Mouse (Mus musculus): ENCODE results near the gene Ankrd13d. TPM values are rescaled to one million over a fixed set of nuclear protein-coding genes. Genes with fewer than 3 reads are reported as not detected.

The Ankrd13d gene
- polyA plus RNA-seq (2011; ENCODE audit: insufficient read length, low read depth, missing spikeins) = 5.7 and 7.3 TPM in 2 replicates

DNA sequence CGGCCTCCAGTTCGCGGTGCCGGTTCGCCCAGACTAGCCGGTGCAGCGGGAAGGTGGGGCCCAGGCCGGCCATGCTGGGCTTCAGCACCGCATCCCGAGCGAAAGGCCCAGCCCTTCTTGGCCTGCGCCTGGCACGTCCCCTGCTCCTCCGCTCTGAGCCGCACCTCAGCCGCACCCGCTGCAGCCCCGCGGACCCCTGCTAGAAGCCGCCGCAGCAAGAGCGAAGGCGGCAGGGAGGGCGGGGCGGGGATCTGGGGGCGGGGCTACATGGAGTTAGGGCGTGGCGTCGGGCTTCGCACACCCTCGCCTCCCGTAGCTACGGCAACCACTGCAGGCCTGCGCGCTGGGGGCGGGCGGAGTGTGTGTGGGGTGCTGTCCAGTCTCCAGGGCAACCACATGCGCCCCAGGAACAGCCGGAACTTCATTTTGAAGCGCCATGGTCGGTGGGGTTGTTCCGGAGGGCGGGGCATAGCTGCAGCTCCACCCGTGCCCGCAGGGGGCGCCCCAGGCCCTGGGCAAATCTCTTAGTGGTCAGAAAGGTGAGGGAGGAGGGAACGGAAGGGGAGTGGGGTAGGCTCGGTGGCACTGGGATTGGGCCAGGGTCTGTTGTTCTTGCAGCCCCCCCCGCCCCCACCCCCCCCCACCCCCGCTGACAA lies at the start of gene Ankrd13d:
TSS of gene Ankrd13d (minus strand) at position 240 of the 656 bp plus-strand sequence.
- no peaks in the 10 kb centered on the region for H3K4me1 ChIP-seq (ENCODE audit: control insufficient read depth, insufficient read depth, low read length)
- H3K27ac ChIP-seq (ENCODE audit: insufficient read depth, low read length) = no peak within 1 kb of the TSS
- peak within 1 kb of the TSS; percentile 43 for H3K4me3 ChIP-seq (ENCODE audit: insufficient read depth, low read length)
- TF ChIP-seq POLR2A (IDR thresholded peaks at IDR 0.05; ENCODE audit: low read depth, low read length) (peak; percentile 63), CTCF (IDR thresholded peaks at IDR 0.05; ENCODE audit: borderline replicate concordance, insufficient read depth, low read length) (0 out of 2 replicates have a peak, but pooled peaks have one; percentile 34)

DNA sequence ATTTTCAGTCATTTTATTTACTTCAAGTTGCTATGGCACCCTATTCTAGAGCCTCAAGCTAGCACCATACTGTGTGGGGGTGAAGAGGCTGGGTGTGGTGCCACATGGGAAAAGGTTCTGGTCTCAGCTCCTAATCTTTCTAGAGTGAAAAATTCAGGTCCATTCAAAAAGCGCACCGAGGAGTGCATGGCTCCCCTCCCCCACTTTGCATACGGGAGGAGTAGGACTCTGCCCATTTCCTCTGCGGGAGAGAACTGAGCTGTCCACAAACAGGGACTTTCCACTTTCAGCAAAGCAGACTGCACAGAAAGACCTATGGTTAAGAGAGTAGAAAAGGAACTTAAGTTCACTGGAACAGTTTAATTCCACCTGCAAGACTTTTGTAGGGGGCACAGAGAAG lies 49.7 kb upstream of the Ankrd13d start:
- Histone ChIP-seq H3K27ac (ENCODE audit: insufficient read depth, low read length) (peak overlapping the region; percentile 89), H3K4me3 (ENCODE audit: insufficient read depth, low read length) (peak overlapping the region; percentile 86), H3K4me1 (ENCODE audit: control insufficient read depth, insufficient read depth, low read length) (peaks cover 12% of the 10 kb centered on the region)
- TF ChIP-seq CTCF (IDR thresholded peaks at IDR 0.05; ENCODE audit: borderline replicate concordance, insufficient read depth, low read length) (no peak), POLR2A (IDR thresholded peaks at IDR 0.05; ENCODE audit: low read depth, low read length) (peak; percentile 46; the same call in 1 of the 2 replicates)

DNA sequence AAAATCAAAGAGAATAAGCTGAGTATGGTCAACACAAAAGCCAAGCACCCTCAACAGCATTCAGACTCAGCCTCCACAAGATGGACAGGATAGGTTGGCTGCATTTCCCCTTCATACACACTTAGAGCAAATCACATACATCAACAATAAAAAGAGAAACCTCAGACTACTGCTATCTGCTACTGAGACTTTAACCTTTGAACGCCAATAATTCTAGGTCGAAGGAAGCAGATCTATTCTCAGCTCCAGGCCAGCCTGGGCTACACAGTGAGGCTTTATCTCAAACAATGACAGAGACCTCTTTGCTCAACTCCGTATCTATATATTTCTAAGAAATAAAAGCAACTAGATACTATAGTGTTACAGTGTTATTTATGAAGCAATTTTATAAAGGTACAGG lies 48.3 kb upstream of the Ankrd13d start:
- H3K4me1 ChIP-seq (ENCODE audit: control insufficient read depth, insufficient read depth, low read length) = peaks cover 12% of the 10 kb centered on the region
- peak overlapping the region; percentile 50; the same call in 1 of the 2 replicates for H3K4me3 ChIP-seq (ENCODE audit: insufficient read depth, low read length)
- TF ChIP-seq CTCF (IDR thresholded peaks at IDR 0.05; ENCODE audit: borderline replicate concordance, insufficient read depth, low read length) (no peak), POLR2A (IDR thresholded peaks at IDR 0.05; ENCODE audit: low read depth, low read length) (no peak)
- no peak overlapping the region for H3K27ac ChIP-seq (ENCODE audit: insufficient read depth, low read length)

DNA sequence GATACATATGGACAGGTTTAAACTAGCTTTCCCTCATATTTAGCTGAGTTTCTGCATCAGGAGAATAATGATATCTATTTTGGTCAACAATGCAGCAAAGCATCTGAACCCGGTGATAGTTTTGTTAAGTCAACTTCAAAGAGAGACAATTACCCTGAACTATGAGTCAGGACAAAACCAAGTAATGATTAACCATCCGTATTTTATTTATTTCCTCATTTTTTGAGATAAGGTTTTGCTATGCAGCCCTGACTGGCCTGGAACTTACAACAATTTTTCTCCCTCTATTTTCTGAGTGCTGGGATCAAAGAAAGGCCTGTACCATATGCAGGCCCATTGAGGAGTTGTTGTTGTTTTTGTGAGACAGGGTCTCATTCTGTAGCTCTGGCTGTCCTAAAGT lies 47.7 kb upstream of the Ankrd13d start:
- H3K4me3 ChIP-seq (ENCODE audit: insufficient read depth, low read length) = no peak overlapping the region
- peaks cover 12% of the 10 kb centered on the region for H3K4me1 ChIP-seq (ENCODE audit: control insufficient read depth, insufficient read depth, low read length)
- H3K27ac ChIP-seq (ENCODE audit: insufficient read depth, low read length) = no peak overlapping the region
- TF ChIP-seq CTCF (IDR thresholded peaks at IDR 0.05; ENCODE audit: borderline replicate concordance, insufficient read depth, low read length) (no peak), POLR2A (IDR thresholded peaks at IDR 0.05; ENCODE audit: low read depth, low read length) (no peak)

DNA sequence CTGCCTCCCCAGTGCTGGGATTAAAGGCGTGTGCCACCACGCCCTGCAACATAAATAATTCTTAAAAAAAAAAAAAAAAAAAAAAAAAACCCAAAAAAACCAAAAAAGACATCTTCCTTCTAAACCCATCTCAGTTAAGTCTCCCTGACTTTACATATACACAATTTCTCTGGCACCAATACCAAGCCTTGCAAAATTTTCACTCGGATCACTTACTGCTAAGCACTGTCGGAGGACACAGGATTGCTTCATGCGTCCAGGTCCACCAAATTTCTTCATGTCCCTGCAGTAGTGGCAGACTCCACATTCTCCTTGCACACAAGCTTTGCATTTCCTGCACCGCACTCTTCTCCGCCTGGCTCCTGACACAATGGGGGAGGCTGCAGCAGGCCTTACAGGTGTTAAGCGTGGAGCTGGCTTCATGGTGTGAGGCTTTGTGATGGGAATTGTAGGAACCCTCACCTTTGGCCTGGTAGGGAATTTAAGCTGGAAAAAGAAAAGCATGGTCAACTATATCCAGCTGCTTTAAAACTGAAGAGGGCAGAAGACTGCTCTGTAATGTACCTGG lies 45.9 kb upstream of the Ankrd13d start:
- TF ChIP-seq POLR2A (IDR thresholded peaks at IDR 0.05; ENCODE audit: low read depth, low read length) = no peak
- TF ChIP-seq CTCF (IDR thresholded peaks at IDR 0.05; ENCODE audit: borderline replicate concordance, insufficient read depth, low read length) = no peak
- no peak overlapping the region for H3K4me3 ChIP-seq (ENCODE audit: insufficient read depth, low read length)

DNA sequence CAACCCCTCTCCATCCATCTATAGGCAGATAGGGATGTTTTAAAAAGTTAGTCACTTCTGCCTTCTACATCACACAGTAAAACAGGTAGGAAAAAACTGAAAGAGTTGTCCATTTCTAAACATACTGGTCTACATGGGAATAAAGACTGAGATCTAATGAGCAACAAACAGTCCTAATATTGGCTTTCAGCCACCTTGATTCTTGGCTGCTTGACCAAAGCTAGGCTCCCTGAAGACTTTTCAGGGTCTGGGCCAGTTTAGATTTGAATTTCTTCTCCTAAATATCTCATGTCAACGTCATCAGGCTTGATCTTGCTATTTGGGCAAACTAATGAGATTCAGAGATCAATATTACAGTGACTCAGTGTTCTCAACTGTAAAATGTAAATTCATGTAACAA lies 43.9 kb upstream of the Ankrd13d start:
- peaks cover 6% of the 10 kb centered on the region; the same call in 1 of the 2 replicates for H3K4me1 ChIP-seq (ENCODE audit: control insufficient read depth, insufficient read depth, low read length)
- no peak for TF ChIP-seq POLR2A (IDR thresholded peaks at IDR 0.05; ENCODE audit: low read depth, low read length)
- TF ChIP-seq CTCF (IDR thresholded peaks at IDR 0.05; ENCODE audit: borderline replicate concordance, insufficient read depth, low read length) = no peak
- H3K4me3 ChIP-seq (ENCODE audit: insufficient read depth, low read length) = no peak overlapping the region
- no peak overlapping the region for H3K27ac ChIP-seq (ENCODE audit: insufficient read depth, low read length)

More for the DNA sequence above, 45.9 kb upstream of the Ankrd13d start:
- Histone ChIP-seq H3K4me1 (ENCODE audit: control insufficient read depth, insufficient read depth, low read length) (peaks cover 6% of the 10 kb centered on the region; the same call in 1 of the 2 replicates), H3K27ac (ENCODE audit: insufficient read depth, low read length) (no peak overlapping the region)

DNA sequence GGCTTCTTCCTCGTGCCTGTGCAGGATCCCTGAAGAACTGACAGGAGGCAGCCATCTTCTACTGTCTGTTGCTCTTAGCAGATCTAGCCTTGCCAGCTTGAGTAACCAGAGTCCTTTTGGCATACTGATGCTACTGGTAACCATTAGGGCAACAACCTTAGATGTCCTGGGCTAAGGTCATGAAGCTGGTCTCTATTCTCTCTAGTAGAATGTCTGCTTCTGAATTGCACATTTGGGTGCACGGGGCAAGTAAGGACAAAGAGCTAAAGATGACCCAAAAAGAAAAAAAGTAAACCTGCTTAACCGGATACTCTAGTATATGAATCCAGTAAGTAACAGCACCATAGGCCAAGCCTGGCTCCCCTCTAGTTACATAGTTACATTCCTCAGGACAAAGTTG lies 43.2 kb upstream of the Ankrd13d start:
- TF ChIP-seq CTCF (IDR thresholded peaks at IDR 0.05; ENCODE audit: borderline replicate concordance, insufficient read depth, low read length) (no peak), POLR2A (IDR thresholded peaks at IDR 0.05; ENCODE audit: low read depth, low read length) (no peak)
- H3K4me1 ChIP-seq (ENCODE audit: control insufficient read depth, insufficient read depth, low read length) = peaks cover 3% of the 10 kb centered on the region; the same call in 1 of the 2 replicates
- no peak overlapping the region for H3K27ac ChIP-seq (ENCODE audit: insufficient read depth, low read length)
- H3K4me3 ChIP-seq (ENCODE audit: insufficient read depth, low read length) = no peak overlapping the region

DNA sequence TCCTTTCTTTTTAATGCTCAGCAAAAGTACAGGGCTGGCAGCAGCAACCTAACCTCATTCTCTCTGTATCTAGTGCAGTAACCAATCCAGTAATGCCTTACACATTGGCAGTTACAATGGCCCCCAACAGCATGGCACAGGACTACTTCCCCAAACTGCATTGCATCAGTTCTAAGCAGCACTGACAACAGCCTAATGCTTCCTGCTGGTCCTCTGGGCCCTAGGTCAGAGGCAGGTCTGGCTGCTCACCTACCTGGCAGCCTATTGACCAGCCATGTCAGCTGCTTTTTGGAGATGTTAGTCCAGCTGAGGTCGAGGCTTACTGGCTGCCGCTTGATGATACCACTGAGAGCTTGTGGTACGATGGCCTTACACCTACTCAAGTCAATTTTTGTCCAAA lies 39.2 kb upstream of the Ankrd13d start:
- Histone ChIP-seq H3K4me3 (ENCODE audit: insufficient read depth, low read length) (no peak overlapping the region), H3K4me1 (ENCODE audit: control insufficient read depth, insufficient read depth, low read length) (no peaks in the 10 kb centered on the region), H3K27ac (ENCODE audit: insufficient read depth, low read length) (no peak overlapping the region)
- TF ChIP-seq POLR2A (IDR thresholded peaks at IDR 0.05; ENCODE audit: low read depth, low read length) (no peak), CTCF (IDR thresholded peaks at IDR 0.05; ENCODE audit: borderline replicate concordance, insufficient read depth, low read length) (no peak)

DNA sequence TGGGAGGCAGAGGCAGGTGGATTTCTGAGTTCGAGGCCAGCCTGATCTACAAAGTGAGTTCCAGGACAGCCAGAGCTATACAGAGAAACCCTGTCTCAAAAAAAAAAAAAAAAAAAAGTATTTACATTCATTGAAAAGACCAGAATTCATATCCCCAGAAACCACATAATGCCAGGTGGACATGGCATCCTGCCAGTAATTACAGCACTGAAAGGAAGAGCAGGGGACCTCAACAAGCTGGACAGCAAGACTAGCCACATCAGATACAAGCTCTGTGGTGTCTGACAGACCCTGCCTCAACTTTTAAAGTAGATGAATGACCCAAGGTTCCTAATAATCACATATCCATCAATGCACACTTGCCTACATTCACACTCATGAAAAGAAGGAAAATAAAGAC lies 38.7 kb upstream of the Ankrd13d start:
- no peaks in the 10 kb centered on the region for H3K4me1 ChIP-seq (ENCODE audit: control insufficient read depth, insufficient read depth, low read length)

DNA sequence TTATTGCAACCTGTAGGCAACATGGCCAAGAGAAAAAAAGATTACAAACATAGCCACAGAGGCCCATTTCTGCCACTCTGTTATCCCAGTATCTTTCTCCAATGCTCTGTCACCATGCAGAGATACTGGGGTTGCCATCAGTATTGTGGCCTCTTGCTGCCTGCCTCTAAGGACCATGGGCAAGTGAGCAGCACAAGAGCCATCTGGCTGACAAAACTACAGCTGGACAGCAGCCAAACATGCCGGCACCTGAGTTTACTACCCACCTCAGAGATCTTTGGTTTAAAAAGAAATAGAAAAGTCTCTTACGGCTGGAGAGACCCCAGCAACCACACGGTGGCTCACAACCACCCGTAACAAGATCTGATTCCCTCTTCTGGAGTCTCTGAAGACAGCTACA lies 36.3 kb upstream of the Ankrd13d start:
- Histone ChIP-seq H3K27ac (ENCODE audit: insufficient read depth, low read length) (no peak overlapping the region), H3K4me3 (ENCODE audit: insufficient read depth, low read length) (no peak overlapping the region), H3K4me1 (ENCODE audit: control insufficient read depth, insufficient read depth, low read length) (0 out of 2 replicates have a peak, but pooled peaks cover 2% of the 10 kb centered on the region)
- TF ChIP-seq POLR2A (IDR thresholded peaks at IDR 0.05; ENCODE audit: low read depth, low read length) = no peak
- no peak for TF ChIP-seq CTCF (IDR thresholded peaks at IDR 0.05; ENCODE audit: borderline replicate concordance, insufficient read depth, low read length)

More for the DNA sequence above, 38.7 kb upstream of the Ankrd13d start:
- Histone ChIP-seq H3K27ac (ENCODE audit: insufficient read depth, low read length) (no peak overlapping the region), H3K4me3 (ENCODE audit: insufficient read depth, low read length) (no peak overlapping the region)
- TF ChIP-seq CTCF (IDR thresholded peaks at IDR 0.05; ENCODE audit: borderline replicate concordance, insufficient read depth, low read length) (no peak), POLR2A (IDR thresholded peaks at IDR 0.05; ENCODE audit: low read depth, low read length) (no peak)
